Mouse (Mus musculus): ENCODE results near the gene Lrba.

The Lrba gene

GRCm38 (mm10) chr3:86224564-86225421, at the start of gene Lrba:
Lrba (plus strand) TSS chr3:86224680.
- peak; percentile 89 for DNase-seq

DNA sequence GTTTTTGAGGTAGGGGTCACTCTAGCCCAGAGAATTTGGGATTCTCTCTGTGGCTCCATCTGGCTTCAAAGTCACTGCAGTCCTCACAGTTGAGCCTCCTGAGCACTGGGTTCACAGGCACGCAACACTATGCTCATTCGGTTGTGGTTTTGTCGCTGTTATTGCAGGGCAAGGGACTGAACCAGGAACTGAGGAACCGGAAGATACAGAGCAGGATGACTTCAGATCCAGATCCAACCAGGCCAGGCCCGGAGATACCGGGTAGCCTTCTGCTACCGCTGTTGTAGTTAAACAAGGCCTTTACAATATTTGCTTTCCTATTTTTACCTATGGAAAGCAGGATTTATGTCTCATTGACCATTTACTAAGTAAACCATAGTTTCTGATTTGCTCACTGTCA, 44.8 kb upstream of the Lrba start:
- no peak for DNase-seq

GRCm38 (mm10) chr3:86181107-86181506, 43.4 kb upstream of the Lrba start:
- no peak for DNase-seq

DNA sequence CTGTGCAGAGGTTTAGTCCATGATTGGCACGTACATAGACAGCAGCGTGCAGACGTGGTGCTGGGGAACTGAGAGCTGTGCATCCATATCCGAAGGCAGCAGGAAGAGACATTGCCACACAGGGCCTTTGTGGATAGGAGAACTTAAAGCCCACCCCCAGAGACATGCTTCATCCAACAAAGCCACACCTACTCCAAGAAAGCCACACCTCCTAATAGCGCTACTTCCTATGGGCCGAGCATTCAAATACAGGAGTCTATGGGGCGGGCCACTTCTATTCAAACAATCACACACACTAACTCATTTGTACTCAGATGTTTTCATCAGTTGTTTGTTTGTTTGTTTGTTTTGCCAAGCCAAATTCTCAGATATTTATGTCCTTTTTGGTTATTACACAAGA, 39.9 kb upstream of the Lrba start:
- no peak for DNase-seq

GRCm38 (mm10) chr3:86187736-86188389, 36.6 kb upstream of the Lrba start:
- DNase-seq: no peak

DNA sequence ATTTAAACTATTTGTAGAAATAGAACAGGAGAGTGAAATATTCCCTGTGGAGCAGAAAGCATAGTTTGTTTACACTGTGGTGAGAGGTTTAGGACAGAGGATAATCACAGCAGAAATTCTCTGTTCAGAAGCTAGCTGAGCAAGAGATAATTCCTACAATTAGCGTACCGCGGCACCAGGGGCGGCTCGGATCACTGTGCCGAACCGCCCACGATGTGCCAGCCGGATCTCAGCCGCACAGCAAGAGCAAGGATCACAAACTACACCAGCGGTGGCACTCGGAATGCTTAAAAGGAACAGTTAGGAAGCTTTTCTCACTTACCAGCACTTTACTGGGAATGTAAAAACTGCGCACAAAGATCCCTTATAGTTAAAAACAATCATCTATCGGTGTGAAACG, 28.5 kb upstream of the Lrba start:
- DNase-seq: peak; percentile 29

DNA sequence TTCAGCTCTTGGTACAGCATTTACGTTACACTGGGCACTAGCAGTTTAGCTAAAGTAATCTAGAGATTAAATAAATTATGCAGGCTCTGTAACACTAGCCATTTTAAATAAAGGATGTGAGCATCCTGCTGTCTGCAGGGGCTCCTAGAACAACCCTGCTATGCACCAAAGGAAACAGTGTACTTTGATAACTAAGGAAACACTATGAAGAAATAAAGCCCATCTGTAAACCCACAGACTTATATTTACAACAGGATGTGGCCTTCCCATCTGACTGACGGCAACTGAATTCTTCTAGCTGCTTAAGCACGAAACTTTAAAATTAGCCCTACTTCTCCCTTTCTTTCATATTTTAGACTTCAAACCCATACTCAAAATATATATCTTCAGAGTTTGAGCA, 28.0 kb upstream of the Lrba start:
- DNase-seq: peak; percentile 10

DNA sequence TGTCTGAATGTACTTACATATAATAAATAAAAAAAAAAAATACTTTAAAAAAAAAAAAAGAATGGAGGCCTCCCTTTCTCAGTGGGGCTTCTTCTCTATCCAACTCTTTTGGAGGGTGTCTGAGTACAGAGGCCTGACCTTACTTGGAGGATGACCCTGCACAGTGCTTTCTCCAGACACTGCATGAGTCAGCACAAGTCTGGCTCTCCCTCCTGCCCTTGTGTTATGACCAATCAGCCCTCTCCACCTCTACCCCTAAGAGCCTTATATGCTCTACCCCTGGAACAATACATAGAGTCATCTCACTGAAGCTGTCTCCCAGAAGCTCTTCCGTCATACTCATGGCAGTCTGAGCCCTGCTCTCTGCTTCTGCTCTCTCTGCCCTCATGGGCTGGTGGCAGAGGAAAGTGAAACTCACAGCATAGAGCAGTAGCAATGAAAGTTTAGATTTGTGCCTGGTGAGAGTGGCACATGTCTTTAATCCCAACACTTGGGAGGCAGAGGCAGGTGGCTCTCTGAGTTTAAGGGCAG, 22.8 kb upstream of the Lrba start:
- no peak for DNase-seq

GRCm38 (mm10) chr3:86202449-86202848, 22.0 kb upstream of the Lrba start:
- no peak for DNase-seq

DNA sequence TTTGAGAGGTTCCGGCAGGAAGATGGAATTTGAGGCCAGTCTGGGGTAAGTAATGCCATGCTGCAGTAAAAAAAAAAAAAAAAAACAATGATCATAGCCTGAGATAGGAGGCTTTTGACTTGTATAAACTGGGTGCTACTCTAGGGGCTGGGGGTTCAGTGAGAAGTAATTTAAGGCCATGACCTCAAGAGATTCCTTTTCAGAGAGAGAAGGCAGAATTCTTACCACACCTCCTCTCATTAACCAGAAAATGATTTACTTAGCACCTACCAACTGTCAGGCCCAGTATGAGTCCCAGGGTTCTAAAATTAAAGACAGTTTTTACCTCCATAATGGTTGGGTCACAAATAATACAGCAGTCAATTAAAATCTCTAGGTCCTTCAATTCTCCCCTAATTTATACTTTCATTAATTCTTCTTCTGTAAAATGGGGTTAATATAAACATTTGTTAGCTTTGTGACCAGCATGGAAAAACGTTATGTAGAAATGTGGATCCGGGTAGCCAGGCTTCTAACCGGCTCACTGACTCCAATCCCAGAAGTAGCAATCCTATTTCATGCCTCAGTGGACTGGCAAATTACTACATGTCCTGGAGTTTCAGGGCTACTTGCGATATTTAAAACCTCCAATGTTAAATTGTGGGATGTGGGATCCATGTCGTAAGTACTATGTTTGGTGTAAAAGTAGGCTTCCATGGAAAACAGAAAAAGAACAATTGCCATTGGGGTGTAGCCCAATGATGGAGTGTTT, 19.7 kb upstream of the Lrba start:
- DNase-seq: no peak

DNA sequence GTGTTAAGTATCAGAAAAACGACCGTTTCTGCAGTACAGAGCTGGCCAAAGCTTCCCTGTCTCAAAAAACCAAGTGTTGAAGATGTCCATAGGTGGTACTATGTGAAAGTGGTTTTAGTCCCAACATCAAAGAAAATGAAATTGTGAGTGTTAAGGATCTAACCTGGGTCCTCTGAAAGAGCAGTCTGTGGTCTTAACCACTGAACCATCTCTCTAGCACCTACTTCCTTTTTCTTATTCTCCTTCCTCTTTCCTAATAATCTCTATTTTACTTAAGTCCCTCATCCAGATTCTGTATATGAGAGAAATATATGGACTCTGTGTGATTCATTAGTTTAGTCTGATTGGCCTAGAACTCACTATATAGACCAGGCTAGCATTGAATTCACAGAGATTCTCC, 17.9 kb upstream of the Lrba start:
- no peak for DNase-seq

GRCm38 (mm10) chr3:86210267-86210939, 14.1 kb upstream of the Lrba start:
- DNase-seq: no peak

DNA sequence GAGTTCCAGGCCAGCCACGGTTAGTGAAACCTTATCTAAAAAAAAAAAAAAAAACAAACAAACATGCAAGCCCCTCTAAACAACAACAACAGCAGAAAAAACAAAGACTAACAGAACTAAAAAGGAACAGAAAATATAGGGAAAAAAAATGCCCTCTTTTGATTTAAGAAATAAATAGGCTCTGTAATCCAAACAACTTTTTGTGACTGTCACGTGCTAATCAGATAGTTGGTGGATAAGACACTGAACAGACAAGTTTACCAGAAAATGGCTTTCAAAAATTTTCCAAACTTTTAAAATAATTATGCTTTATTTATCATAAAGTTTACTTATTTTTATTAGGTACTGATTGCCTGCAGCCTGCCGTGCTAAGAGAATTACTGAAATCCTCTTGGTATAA, 13.5 kb upstream of the Lrba start:
- no peak for DNase-seq

DNA sequence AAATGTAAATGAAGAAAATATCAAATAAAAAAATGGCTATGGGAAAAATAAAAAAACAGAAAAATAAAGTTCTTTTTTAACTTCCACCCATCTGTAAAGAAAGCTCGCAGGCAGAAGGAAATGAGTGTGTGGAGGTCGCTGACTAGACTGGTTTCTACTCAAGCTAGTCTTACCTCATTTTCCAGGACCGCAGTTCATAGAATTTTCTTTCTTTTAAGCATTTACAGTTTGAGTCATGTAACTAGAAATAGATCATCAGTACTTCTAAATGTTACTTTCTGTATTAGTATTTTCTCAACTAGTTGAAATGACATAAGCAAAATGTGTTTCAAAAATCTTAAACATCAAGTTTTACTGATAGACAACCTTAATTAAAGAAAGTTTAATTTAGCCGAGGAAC, 10.2 kb upstream of the Lrba start:
- DNase-seq: no peak

DNA sequence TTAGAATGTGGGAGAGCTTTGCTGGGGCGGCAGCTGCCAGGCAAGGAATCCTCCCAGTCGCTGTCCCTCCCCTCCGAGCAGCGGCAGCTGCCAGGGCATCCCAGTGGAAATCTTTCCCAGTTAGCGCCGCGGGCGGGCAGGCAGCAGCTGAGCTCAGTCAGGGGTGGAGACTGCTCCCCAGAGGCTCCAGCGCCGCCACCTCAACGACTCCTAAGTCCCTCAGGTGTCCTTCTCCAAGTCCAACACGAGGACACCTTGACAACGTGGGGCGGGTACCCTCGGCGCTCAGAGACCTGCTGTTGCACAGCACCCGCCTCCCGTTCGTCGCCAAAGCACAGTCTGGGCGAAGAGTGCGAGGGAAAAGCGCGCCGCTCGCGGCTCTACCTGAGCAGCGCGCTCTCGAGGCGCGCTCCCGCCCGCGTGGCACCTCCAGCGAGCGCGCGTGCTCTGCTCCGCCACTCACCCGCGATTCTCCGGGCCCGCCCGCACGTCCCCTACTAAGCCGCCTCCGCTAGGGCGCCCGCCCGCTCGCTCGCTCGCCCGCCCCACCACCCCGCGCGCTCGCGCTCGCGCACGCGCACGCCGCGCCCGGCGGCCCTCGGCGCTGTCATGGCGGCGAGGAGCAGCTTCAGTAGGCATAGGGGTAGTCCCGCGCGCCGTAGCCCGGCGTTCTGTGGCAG, 706 bp upstream of the Lrba start:
- peak; percentile 94 for DNase-seq

GRCm38 (mm10) chr3:86224314-86224563, 241 bp upstream of the Lrba start:
- DNase-seq: no peak

DNA sequence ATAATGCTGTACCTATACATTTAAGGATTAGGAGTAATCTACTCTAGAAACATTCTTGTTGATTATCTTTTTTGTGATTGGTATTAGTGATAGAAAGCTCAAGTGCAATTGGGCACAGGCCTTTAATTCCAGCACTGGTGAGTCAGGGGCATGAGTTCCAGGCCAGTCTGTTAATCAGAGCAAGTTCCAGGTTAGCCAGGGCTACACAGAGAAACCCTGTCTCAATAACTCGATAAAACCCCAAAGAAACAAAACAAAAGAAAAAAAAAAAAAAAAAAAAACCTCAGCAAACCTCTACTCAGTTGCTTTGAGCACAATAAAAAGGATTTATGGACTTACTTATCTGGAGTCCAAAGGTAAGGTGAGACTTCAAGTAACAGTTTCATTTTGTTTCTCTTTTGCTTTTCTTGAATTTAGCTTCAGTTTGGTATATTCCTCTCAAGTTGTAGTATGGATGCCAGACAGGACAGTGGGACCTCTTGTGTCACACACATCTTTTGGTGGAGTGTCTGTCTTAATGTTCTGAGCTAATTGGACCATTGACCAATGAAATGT, 7.1 kb downstream of the Lrba start:
- no peak for DNase-seq

DNA sequence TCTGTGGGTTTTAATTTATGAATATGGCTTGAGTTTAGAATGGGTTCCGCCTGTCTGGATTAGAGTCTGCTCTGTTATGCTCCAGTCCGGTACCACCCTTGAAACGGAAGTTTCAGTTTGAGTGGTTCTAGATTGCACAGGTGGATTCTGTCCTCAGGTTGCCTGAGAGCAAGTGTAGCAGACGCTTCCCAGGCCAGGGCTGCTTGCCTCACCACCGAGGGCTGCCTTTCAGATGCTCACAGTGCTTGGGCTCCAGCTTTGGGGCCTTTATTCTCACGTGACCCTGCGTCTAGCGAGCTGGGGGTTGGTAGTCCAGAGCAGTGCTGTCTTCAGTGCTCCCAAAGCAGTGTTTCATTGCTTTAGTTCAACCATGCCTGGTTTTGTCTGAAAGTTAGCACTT, 22.7 kb downstream of the Lrba start:
- no peak for DNase-seq

DNA sequence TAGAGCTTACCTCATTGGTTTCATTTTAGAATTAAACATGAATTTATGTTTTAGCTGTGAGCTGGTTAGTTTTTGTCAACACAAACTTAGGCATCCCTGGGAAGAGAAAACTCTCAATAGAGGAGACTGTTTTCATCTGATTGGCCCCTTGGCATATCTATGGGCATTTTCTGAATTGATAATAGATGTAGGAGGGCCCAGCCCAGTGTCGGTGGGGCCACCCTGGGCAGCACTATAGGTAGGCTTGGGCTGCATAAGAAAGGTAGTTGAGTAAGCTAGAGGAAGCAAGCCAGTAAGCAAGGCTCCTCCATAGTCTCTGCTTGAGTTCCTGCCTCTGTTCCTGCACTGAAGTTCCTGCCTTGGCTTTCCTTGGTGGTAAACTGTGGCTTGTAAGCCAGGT, 26.7 kb downstream of the Lrba start:
- no peak for DNase-seq

- DNase-seq: no peak
Measured at GRCm38 (mm10) chr3:86252588-86252987, 28.1 kb downstream of the Lrba start.

- no peak for DNase-seq
Measured at GRCm38 (mm10) chr3:86253071-86253470, 28.6 kb downstream of the Lrba start.

- DNase-seq: no peak
Measured at GRCm38 (mm10) chr3:86253791-86254190, 29.3 kb downstream of the Lrba start.

Measured in thymus, postnatal 4 days (tissue).